Mouse (Mus musculus): ENCODE data around the gene Drosha.
"Not testable (repeated sequence)": the region's sequence is repeated elsewhere in the genome, so short reads cannot be mapped to it uniquely, and the experiment has no call there.

Drosha gene

DNA sequence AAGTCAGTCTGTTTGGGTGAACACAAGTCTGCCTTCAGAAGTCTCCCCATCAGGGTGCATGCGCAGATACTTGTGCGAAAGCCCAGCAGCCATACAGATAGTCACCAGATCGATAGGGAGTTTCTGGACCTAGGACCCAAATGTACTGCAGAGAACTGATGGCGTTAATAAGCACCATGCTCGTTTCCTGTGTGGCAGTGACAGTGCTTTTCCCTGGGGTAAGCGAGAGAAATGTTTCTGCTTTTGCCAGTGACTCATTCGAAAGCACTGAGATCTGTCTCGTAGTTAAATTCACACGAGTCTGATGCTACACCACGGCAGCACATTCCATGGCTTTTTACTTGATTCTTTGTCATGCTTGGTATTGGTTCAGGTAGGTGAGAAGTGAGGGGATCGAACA, 60.7 kb downstream of the Drosha start:
- no peak for DNase-seq (ENCODE audit: low spot score in 2 of 2)

DNA sequence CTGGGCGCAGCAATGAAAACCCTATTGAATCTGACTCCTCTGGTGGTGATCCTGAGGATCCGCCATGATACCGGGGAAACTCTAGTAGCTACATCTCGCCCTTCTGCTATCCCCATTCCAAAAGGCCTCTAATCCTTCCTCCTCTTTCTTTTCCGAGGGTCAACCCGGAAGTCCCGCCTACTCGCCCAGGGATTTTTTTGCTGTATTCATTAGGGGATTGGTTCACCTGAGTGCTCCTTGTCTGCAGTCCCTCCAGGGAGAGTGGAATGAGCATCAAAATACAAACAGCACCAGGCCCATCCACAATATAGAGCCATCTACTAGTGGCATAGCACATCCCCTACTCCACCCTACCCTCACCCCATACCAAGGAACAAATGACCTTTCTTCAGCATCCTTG, 62.6 kb downstream of the Drosha start:
- no peak for DNase-seq (ENCODE audit: low spot score in 2 of 2)

DNA sequence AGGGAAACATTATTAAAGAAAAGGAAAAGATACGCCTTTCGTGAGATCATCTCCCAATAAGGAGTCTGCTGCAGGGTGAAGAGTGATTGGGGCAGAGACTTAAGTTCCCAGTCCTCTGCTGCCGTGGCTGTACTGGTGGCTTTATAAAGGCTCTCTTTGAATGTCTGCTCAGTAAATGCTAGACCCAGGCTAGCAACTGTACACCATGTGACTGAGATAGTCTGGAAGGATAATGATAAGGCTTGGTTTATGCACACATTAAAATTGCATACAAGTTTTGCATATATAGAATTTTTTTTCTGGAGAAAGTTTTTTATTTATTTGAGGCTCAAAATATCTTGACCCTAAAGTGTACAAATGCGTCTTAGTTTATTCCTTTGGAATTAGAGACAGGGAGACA, 63.7 kb downstream of the Drosha start:
- no peak for DNase-seq (ENCODE audit: low spot score in 2 of 2)

DNA sequence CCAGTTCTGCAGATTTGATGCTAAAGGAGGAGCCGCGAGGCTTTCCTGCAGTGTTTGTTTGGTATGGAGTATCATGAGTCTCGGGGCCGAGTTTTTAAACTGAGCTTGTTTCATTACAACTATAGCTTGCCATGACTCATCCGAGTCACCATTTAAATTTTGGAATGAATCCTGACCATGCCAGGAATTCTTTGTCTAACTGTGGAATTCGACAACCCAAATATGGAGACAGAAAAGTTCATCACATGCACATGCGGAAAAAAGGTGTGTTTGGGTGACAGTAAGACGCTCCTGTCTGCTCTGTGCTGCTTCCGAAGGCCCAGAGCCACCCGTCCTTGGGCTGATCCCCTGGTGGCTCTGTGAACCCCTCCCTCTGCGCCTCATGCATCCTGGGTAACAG, 65.3 kb downstream of the Drosha start:
- DNase-seq (ENCODE audit: low spot score in 2 of 2) = peak in 1 of 2 experiments; percentile 24

DNA sequence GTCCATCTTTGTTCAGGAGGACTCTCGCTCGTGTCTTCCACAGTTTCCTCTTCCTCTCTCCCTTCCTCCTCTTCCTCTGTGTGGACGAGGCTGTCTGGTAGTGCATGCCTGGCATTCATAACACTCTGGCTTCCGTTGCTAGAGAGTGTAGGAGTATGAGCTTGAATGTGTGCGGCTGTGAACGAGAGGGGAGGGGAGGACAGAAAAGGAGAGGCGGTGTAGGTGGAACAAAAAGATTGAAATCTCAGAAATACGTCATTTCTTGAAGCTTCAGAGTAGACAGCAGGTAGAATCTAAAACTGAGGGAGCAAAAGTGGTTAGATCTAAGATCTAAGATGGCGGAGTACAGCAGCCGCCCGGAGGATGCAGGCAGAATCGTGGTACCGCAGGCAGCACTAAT, 70.8 kb downstream of the Drosha start:
- peak in 1 of 2 experiments; percentile 46 for DNase-seq (ENCODE audit: low spot score in 2 of 2)

DNA sequence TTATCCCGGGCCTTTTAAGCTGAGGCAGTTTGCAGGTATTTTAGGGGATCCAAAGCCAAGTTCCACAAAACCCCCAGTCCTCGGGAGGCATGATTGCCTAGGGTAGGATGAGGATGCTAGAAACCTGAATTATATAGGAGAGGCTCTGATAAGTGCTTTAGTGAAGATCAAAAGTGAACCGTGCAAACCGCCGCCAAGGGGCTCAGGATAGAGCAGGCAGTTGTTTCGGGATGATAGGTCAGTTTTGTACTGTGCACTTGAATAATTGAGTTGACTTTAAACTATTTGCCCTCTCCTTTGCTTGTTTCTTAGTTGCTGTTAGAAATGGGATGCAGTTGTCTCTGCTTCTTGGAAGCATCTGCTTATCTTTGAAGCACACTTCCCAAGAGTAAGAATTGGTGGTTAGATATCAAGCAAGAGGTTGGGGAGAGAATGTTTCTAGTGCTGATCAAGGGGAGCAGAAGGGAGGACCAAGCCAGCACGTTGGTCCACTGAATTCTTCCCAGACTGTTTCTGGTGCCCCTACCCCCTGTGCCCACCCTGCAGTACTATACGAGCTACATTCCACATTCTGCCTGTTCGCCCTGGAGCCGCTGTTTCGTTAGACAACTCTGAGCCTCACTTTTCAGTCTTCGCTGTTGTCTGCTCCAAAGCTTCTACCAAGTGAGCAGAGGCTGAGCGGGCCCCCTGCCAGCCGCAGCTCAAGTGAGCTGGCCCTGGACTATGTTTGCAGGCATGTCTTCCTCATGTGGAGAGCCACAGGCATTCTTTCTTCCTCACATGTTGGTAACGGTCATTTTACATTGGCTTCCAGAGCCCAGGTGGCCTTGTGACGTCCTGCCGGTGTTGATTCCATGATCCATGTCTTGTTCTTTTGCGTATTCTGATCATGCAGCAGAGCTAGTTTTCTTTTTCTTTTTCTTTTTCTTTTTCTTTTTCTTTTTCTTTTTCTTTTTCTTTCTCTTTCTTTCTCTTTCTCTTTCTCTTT, 71.7 kb downstream of the Drosha start:
- DNase-seq (ENCODE audit: low spot score in 2 of 2) = no peak

DNA sequence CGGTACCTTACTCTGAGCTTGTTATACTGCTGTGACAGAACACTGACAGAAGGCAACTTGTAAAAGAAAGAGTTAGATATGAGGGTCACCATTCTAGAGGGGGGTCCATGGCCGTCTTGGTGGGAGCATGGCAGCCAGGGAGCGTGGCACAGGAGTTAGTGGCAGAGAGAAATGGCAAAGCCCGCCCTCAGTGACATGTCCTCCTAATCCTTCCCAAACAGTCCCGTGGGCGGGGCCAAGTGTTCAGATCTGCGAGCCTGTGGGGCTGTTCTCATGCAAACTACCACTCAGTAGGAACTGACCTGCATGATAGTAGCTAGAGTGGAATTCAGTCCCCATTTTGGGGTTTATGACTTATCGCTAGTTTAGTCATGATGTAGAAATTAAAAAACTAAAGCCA, 73.2 kb downstream of the Drosha start:
- no peak for DNase-seq (ENCODE audit: low spot score in 2 of 2)

DNA sequence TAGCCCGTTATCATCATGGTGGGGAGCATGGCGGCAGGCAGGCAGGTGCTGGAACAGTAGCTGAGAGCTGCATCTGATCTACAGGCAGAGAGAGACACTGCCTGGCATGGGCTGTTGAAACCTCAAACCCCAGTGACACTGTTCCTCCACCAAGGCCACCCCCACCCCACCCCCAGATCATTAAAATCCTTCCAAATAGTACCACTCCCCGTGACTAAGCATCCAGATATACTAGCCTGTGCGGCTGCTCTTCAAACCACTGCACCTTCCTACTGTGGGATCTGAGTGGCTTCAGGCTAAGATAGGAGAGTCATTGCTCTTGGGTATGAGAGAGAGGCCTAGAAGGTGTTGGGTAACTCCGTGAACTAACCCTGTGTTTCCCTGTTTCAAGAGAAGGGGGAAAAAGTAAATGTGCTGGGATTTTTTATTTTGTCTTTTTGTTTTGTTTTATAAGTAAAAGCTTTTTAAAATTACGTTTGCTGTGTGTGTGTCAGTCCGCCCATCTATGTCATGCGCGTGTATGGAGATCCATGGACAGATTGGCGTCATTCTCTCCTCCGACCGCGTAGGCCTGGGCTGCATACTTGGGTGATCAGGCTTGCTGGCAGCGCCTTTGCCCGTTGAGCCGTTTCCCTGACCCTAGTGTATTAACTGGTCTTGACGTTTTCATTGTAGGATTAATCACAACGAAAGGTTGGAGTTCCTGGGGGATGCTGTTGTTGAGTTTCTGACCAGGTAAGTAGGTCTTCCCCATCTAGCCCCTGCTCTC, 76.0 kb downstream of the Drosha start:
- no peak for DNase-seq (ENCODE audit: low spot score in 2 of 2)

DNA sequence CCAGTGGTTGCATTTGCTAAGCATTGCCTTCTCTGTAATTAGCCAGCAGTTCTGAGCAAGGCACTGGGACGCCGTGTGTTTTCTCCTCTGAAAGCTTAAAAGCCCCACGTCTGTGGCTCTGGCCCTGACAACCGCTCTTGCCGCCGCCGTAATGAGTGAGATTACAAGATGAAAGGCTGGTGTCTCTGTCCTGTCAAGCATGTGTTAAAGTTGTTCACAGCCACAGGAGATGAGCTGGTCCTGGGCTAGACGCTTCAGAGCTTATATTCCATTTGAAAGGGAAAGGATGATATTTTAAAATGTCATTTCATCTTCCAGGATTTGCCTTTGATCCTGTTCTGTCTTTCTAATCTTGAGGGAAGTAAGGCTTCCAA, 76.6 kb downstream of the Drosha start:
- DNase-seq (ENCODE audit: low spot score in 2 of 2) = no peak

DNA sequence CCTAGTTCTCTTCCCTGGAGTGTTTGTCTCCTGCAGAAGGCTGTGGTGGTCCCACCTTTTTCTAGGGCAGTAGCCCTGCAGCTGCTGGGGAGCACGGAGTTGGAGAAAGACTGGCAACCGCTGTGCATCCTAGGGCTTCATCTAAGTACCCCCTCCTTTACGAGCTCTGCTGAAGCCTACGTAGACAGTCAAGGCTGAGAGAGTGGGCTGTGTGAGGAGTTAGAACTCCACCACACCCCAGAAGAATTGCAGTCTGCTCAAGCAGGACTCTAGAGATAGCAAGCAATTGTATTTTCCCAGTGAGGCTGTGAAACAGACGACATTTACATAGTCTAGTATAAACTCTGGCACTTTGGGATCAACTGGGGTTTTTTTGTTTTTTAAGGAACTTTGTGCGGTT, 79.8 kb downstream of the Drosha start:
- peak in 1 of 2 experiments; percentile 48 for DNase-seq (ENCODE audit: low spot score in 2 of 2)

DNA sequence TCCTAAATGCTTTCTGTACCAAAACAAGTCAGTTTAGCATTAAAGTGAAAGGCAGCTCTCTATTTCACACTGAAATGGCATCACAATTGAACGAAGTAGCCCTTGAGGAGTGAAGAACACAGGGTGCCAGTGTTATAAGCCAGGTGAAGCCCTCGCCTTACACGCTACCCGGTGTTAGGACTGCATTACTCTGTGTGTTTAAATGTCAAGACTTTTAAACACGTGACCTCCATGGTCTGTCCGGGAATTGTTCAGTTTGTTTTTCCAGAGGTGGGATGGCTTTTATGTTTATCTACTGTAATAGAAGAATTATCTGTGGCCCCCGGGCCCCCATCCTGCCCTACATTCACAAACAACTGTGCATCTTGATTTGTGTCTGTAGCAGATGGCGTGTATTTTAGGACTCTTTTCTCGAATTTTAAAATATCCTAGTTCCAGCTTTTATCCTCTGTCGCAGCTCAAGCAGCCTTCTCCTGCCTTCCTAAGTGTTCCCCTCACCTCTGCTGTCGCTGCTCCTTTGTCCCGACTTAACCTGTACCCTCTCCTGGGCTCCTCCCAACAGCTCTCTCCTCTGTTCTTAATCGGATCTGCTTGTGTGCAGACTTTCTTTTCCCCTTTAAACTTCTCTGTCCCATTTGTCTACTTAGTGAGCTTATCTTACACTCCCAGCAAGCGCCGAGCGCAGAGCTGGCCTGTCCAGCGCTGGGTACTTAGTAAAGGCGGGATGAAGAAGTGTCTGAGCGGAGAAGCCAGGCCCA, 83.5 kb downstream of the Drosha start:
- DNase-seq (ENCODE audit: low spot score in 2 of 2) = peak in 1 of 2 experiments; percentile 43

DNA sequence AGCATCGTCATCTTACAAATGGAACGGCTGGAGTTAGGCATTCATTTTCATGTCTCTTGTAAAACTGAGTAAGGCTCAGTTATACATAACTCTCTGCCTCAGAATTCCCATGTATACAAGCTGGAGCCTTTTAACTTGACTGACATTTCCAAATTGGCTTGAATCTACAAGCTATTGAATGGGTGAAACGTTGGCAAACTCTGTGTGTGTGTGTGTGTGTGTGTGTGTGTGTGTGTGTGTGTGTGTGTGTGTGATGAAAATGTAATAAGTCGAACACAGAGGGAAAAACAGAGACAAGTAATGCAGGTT, 84.1 kb downstream of the Drosha start:
- DNase-seq (ENCODE audit: low spot score in 2 of 2) = no peak

DNA sequence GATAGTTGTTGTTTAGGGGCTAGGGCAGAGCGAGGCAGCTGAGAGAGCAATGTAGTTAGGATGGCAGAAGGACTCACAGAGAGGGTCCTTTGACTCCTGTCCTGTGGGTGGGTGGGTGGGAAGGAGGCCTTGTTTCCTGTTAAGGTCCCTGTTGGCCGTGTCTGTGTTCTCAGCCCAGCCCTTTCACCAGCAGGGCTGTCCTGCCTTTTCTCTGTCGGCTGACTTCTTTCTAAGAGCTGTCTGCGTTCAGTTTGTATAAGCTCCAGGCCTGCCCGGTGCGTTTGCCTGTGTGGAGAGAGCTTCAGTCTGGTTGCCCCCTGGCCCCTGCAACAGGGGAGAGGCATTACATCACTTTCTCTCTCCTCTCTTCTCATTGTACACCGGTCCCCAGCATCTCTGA, 84.6 kb downstream of the Drosha start:
- no peak for DNase-seq (ENCODE audit: low spot score in 2 of 2)

DNA sequence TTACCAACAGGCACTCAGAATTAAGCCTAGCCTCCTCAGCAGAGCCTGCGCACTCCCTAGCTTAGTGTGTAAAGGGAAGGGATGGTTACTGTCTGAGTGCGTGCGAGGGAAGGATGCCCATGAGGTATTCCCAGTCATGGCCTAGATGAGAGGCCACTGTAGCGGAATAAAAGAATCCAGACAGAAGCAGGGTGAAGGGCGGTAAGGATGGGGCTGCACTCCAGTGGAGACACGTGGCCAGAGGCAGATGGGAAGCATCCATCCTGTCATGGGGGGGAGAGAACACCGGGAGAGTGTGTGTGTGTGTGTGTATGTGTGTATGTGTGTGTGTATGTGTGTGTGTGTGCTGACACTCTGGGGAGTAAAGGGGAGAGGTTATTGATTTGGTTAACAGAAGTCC, 86.5 kb downstream of the Drosha start:
- DNase-seq (ENCODE audit: low spot score in 2 of 2) = no peak

DNA sequence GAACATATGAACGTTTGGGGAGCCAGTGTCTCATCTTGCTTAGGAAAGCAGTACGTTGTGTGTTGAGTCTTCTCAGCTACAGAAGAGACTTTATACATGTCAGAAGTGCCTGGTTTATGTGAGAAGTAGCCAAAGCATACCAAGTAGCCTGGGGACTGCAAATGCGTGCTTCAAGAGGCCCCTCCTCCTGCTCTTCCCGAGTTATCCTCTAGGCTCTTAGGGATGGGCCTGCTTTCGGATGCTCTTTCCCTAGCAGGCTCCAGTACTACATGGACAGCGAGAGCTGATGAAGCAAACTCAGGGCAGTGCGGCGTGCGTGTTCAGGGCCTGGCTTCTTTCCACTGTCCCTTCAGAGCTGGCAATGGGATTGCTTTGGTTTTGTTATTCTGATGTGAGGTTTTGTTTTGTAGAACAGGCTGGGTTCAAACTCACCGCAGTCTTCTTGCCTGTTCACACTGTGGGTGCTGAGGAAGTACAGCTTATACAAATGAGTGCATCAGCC, 91.8 kb downstream of the Drosha start:
- DNase-seq (ENCODE audit: low spot score in 2 of 2) = no peak

DNA sequence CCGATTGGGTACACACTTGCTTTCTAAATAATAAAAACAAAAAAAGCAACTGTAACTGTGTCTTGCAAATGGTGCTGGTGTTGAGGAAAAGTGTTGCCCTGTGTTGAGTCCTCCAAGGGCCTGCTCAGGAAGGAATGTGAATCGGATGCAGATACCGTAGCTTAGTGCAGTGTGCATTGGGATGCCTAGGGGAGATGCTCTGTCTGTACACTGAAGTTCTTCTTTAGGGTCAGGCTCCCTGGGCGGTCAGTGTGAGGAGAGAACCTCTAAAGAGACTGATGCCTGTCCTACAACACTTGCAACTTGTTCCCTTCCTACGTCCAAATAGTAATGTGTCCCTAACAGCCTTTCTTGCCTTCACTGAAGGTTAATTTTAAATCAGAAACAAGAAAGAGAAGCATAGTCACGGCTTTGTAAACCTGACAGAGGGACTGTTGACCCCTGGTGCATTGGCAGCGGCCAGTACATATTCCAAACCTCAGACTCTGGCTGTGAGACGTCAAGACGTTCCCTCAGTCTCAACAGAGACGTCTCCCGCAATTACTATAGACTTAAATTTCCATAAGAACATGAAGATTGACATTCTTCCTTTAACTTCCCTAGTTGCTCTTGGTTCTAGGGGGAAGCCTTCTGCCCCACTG, 94.8 kb downstream of the Drosha start:
- DNase-seq (ENCODE audit: low spot score in 2 of 2) = not testable (repeated sequence)

DNA sequence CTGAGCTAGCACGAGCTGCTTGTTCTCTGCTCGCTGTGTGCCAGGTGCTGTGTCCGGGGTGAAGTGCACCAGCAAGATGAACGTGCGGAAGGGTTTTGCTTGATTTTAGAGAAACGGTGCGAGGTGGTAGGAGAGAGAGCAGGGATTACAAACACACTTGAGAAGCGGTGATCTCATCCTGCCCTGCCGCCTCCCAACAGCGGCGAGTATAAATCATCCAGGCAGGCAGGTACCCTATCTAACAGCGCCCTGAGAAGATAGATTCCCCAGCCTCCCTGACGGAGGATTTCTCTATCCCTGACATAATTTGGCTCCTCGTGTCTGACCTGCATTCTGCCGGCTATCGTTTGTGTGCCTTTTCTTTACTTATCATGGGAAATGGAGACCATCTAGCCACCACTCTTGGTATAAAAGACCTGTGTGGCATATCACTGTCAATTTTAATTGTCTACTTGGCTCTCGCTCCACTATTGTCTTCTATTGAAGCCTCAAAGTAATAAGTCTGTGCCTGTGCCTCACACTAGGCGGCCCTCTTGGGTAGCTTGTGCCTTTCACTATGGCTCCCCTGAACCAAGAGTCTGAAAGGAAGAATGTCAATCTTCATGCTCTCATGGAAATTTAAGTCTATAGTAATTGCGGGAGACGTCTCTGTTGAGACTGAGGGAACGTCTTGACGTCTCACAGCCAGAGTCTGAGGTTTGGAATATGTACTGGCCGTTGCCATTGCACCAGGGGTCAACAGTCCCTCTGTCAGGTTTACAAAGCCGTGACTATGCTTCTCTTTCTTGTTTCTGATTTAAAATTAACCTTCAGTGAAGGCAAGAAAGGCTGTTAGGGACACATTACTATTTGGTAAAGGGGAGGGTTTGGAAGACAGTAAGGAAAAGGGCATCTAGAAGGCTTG, 95.6 kb downstream of the Drosha start:
- no peak for DNase-seq (ENCODE audit: low spot score in 2 of 2)

DNA sequence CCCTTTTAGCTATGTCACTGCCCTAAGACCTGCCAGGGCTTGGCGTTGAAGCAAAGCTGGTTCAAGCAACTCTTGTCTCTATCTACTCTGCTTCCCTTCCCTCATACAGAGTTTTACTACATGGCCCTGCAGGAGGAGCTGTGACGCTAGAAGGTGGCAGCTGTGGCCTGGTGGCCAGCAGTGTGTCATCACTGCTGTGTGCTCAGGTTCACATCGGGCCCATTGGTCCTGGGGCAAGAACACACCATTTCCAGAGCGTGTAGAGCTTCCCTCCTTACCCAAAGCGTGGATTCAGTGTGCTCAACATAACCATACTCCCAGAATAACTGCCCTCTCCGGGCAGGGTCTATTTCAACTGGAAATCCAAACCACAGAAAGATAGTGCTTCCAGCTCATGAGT, 97.3 kb downstream of the Drosha start:
- DNase-seq (ENCODE audit: low spot score in 2 of 2) = no peak

DNA sequence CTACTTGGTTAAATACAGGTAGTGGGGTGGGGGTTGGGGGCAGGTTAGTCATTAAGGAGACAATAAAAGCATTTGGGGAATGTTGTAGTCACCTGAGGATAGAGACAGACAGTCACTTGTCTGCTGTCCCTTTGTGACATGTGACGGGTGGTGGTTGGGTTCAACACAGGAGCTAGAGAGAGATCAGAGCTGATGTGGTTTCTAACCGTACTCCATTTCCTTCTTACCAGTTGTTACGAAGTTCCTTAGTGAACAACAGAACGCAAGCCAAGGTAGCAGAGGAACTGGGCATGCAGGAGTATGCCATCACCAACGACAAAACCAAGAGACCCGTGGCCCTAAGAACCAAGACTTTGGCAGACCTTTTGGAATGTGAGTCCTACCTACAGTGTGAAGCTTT, 99.2 kb downstream of the Drosha start:
- no peak for DNase-seq (ENCODE audit: low spot score in 2 of 2)

DNA sequence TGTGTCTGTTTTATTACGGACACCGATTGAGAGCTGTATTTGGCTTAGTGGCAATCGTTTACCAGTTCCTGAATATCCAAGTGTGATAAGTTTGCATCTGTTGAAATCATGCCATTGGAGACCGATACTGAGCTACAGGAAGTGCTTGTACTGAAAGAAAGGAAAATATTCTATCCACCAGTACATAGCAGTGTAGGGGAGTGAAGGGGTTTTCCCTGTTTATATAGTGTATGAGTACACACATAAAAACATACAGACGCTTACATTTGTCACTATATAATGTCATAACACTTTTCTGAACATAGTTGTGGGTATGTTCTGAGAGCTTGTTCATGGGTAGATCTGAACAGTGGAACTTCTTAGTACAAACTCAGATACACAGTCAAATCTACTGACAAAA, 106.9 kb downstream of the Drosha start:
- DNase-seq (ENCODE audit: low spot score in 2 of 2) = no peak
